Mouse (Mus musculus) frontal cortex, postnatal 10 days (tissue): ENCODE data around the gene Cfap97.

Experiments used
- DNase-seq, 2 experiments: peaks; one replicate each; pipeline ENCODE4 v3.0.0; 2022; ENCODE audit warnings: low spot score in 2 of 2, mixed read lengths in 1 of 2

Cfap97 gene

GRCm38 (mm10) chr8:46153042-46153441 is 1.5 kb downstream of the Cfap97 start:
- no peak for DNase-seq

GRCm38 (mm10) chr8:46162953-46163869 is 11.6 kb downstream of the Cfap97 start:
- DNase-seq: peak; percentile 90 to 95

- DNase-seq: no peak
Observed at GRCm38 (mm10) chr8:46163870-46164190, 12.3 kb downstream of the Cfap97 start.

GRCm38 (mm10) chr8:46173651-46174050 is 22.1 kb downstream of the Cfap97 start:
- DNase-seq: no peak

- no peak for DNase-seq
Observed at GRCm38 (mm10) chr8:46180136-46180535, 28.6 kb downstream of the Cfap97 start.

- DNase-seq: peak in 1 of 2 experiments; percentile 44
Observed at GRCm38 (mm10) chr8:46185361-46185760, 33.8 kb downstream of the Cfap97 start.

GRCm38 (mm10) chr8:46193100-46193499 is 41.5 kb downstream of the Cfap97 start:
- DNase-seq: no peak

GRCm38 (mm10) chr8:46196877-46197276 is 45.3 kb downstream of the Cfap97 start:
- DNase-seq: no peak

- no peak for DNase-seq
Observed at GRCm38 (mm10) chr8:46197673-46198072, 46.1 kb downstream of the Cfap97 start.

GRCm38 (mm10) chr8:46202350-46202749 is 50.8 kb downstream of the Cfap97 start:
- DNase-seq: no peak

GRCm38 (mm10) chr8:46204301-46204700 is 52.7 kb downstream of the Cfap97 start:
- no peak for DNase-seq

- DNase-seq: no peak
Observed at GRCm38 (mm10) chr8:46204974-46205640, 53.5 kb downstream of the Cfap97 start.

GRCm38 (mm10) chr8:46206107-46206506 is 54.5 kb downstream of the Cfap97 start:
- DNase-seq: no peak

- peak in 1 of 2 experiments; percentile 46 for DNase-seq
Observed at GRCm38 (mm10) chr8:46208354-46208753, 56.8 kb downstream of the Cfap97 start.

GRCm38 (mm10) chr8:46209057-46209456 is 57.5 kb downstream of the Cfap97 start:
- DNase-seq: no peak

- DNase-seq: peak; percentile 96 to 97
Observed at GRCm38 (mm10) chr8:46210404-46211315, 59.1 kb downstream of the Cfap97 start, which contains the start of gene Slc25a4. Gene Slc25a4 (minus strand): TSS chr8:46211284.

GRCm38 (mm10) chr8:46211611-46212071 is 60.1 kb downstream of the Cfap97 start:
- no peak for DNase-seq

- DNase-seq: no peak
Observed at GRCm38 (mm10) chr8:46212194-46212593, 60.6 kb downstream of the Cfap97 start.

GRCm38 (mm10) chr8:46213971-46214480 is 62.5 kb downstream of the Cfap97 start:
- no peak for DNase-seq

- peak; percentile 47 to 63 for DNase-seq
Observed at GRCm38 (mm10) chr8:46216838-46217237, 65.3 kb downstream of the Cfap97 start.

- no peak for DNase-seq
Observed at GRCm38 (mm10) chr8:46220566-46220965, 69.0 kb downstream of the Cfap97 start.
